Mouse (Mus musculus): Measurements from ENCODE around the gene Foxk1.

Gene Foxk1

DNA sequence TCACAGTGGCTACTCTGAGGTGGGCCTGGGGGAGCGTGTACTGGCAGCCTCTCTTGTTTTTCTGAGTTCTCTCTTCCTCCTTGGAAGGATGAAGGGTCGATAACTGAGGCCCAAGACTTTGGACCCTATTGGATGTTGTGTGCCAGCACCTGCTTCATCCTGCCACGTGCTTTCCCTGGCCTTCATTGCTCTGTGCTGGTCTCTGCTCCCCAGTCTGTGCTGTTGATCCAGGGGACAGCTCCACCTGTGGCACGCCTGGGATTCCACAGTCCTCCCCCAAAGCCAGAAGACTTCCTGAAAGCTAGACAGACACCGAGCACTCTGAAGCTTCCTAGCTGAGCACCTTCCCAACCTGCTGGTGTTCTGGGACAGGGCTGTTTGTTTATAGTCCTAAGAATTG is 20.6 kb downstream of the Foxk1 start:
- no peak for DNase-seq

DNA sequence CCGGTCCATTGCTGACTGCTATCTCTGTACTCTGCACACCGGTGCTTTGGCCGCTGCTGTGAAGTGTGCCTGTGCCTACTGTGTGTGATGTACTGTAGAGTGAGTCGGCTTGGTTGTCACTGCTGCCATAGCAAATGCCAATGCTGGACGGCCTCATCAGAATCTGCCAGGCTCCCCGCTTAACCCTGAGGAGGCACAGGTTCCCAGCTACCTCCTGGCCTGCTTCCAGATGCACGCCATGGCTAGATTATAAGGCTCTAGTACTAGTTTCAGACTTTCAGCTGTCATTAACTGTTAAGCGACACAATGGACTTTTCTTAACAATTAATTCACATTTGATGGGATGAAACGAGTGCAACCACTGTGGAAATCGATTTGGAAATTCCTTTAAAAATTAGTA is 21.8 kb downstream of the Foxk1 start:
- DNase-seq: no peak

DNA sequence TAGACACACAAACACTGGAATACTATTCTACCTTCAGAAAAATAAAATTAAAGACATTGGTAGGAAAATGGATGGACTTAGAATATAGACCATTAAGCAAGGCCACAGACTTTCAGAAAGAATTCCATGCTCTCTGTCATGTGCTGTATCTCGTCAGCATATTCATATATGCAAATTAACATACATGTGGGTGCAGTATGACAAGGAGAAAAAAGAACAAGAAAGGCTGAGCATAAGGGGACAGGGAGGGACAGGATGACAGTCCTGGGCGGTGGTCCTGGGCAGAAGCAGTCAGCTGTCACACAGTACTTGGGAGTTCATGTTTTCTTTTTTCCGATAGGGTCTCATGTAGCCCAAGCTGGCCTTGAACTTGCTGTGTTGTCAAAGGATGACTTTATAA is 22.4 kb downstream of the Foxk1 start:
- DNase-seq: no peak

DNA sequence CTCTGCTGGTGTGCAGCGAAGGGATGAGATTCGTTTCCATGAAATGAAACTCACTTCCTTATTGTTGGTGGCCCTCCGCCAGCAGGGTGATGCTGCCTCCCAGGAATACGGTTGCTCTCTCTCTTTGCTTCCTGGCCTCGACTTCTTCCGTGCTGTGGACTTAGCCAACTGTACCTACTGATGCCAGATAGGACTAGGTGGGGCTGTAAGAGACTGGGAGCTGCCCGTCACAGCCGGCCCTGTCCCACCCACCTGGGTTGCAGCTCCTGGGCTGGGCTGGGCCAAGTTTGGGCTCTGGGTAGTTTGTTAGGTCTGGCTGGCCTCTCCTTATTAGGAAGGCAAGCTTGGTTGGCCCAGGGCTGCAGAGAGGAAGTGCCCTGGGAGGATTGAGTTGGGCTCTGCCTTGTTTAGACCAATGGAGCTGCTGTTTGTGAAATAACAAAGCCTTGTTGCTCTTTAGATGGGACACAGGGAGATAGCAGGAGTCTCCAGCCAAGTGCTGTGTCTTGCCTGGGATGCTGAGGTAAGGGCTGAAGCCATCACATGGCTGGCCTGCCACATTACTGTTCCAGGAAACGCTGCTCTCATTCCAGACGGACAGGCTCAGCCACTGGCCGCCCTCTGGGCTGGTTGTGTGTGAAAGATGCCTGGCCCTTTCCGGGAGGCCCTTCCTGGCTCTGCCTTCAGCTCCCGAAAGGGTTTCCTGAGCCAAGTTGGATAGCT is 23.5 kb downstream of the Foxk1 start:
- DNase-seq: peak; percentile 99

DNA sequence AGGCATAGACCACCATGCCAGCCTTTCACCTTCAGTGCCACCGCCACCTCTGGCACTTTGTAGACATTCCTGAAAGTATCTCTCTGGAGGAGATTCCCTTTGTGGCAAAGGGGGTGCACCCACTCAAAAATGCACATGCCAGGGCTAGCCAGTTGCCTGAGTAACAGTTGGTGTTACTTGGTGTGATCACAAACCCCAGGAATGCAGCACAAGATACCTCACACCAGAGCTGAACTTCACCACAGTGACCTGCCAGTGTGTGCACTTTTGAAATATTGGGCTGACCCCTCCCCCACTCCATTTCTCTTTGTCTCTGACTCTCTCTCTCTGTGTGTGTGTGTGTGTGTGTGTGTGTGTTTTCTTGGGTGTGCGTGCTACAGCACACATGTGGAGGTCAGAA is 25.2 kb downstream of the Foxk1 start:
- DNase-seq: no peak

DNA sequence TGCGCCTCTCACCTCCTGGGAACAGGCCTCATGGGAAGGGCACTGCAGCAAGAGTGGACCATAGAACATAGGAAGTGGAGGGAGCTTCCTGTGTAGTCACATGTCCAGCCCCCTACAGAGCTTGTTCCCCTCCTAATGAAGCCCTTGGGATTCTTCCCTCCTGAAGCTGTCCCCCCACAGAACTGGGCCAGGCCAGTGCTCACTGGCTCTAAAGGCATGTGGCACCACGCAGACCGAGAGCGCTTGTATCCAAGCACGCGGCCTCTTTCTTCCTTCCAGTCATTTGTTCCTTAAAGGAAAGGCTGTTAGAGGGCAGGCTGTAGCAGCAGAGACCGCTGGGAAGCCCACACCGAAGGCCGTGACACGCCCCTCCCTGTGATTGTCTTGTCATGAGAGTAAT is 26.6 kb downstream of the Foxk1 start:
- DNase-seq: peak; percentile 94

DNA sequence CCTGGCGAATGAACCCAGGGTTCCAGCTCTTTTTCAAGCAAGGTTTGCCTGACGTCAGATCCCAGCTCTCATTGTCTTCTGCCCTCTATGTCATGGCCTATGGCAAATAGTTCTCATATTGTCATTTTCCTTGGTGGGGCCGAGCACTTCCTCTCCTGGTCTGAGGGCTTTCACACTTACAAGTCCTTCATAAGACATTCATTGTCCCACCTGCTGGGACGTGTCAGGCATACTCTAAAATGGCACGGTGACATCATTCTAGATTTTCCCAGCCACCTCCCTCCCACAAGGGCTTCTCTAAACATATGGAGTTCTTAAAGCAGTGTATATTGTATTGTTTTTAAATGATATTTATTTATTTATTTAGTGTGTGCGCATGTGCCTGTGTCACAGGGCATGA is 27.4 kb downstream of the Foxk1 start:
- DNase-seq: no peak

DNA sequence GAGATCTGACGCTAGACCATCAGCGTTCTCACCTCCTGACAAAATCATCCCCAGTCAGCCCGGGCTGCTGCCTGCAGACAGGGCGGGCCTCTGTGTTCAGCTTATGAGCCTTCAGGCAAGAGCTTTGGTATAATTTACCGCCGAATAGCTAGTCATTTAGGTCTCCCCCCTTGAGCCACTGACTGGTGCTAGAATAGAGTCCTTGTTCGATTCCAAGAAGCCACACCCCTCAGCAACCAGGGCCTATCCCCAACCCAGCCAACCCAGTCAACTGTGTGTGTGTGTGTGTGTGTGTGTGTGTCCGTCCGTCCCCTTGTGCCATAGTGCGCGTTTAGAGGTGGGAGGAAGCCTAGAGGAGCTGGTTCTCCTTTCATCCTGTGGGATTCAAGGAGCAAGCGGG is 29.7 kb downstream of the Foxk1 start:
- DNase-seq: no peak

DNA sequence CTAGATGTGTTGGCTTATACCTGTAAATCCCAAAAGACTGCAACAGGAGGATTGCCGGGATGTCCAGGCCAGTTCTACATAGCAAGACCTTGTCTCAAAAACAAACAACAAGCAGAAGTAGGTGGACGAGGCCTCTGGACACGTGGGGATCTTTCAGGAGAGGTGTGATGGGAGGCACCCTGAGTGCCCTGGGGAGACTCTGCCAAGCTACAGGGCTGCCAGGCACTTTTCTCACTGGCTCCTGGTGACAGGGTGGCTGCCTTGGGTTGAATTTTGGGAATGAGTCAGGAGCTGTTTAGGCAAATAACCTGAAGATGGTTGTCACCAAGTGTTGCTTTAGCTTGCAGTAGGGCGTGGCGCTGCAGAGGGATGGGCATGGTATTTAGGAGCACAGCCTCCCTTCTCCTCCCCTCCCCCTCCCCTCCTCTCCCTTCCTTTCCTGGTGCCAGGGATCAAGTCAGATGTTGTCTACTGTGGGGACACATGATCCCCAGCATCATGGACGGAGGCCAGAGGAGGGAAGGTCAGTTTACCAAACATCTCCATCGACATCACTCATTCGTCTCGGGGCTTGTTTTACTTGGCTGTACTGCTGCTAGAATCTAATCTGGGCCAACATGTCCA is 30.6 kb downstream of the Foxk1 start:
- peak; percentile 96 for DNase-seq

DNA sequence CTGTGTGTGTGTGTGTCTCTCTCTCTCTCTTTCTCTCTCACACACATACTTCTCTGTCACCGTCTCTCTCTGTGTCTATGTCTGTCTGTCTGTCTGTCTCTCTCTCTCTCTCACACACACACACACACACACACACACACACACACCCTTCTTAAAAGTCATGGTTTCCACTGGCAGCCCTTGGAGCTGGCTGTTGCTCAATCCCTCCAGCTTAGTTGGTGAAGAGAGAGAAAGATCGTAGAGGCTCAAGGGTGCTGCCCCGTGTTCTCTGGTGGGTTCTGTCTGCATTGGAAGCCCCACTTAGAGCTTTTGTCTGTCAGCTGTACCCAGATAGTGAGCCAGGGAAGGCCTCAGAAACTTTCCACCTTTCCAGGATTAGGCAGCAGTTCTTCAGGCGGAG is 31.4 kb downstream of the Foxk1 start:
- no peak for DNase-seq

DNA sequence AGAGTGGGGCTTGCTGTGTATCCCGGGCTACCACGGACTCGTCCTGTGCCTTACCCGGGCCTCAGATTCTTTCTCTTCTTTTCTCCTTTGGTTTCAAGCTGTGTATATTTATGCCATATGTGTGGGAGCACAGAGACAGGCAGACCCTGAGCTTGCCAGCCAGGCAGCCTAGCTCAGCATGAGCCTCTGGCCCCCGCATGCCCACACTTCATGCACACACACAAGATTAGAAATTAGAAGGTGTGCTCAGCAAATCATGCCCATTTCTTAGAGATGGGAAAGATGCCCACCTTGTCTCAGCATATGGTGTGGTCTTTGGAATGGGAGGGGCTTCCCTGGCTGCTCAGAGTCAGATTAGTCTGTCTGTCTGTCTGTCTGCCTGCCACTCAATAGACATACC is 32.8 kb downstream of the Foxk1 start:
- no peak for DNase-seq

DNA sequence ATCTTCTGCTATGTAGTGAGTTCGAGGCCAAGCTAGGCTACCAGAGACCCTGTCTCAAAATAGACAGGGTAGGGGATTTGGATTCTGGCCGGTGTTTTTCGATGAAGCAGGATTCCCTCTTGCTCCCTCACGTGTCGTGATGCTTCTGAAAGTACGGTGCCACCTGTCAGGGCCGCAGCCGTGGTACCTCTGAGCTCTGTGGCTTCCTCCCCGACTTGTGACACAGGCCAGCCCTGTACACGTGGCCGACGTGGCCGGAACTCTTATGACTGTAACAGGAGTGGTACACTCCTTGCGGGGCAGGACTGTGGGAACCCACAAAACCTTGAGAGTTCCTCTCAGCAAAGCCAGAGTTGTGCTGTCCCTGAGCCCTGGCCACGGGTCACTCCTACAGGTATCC is 34.4 kb downstream of the Foxk1 start:
- no peak for DNase-seq

DNA sequence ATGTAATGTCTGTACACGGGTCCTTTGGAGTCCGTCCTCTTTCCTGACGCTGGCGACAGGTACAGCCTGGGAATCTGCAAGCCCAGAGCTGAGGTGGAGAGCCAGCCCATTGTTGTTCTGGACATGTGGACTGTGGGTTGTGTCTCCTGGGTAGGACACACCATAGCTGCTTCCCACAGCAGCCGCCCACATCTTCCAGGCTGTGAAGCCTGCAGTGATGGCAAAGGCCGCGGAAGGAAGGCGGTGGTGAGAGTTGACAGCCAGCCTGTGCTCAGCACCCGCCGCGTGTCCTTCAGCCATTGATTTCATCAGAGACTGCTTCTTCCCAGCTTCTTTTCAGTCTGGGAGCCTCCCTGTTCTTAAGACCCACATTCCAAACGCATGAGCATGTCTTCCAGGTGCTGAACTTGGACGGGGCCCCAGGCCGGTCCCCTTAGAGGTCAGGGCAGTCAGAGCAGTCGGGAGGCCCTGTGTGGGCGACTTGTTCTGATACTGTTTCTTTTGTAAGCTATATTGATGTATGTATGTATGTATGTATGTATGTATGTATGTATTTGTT is 37.2 kb downstream of the Foxk1 start:
- DNase-seq: peak; percentile 95

DNA sequence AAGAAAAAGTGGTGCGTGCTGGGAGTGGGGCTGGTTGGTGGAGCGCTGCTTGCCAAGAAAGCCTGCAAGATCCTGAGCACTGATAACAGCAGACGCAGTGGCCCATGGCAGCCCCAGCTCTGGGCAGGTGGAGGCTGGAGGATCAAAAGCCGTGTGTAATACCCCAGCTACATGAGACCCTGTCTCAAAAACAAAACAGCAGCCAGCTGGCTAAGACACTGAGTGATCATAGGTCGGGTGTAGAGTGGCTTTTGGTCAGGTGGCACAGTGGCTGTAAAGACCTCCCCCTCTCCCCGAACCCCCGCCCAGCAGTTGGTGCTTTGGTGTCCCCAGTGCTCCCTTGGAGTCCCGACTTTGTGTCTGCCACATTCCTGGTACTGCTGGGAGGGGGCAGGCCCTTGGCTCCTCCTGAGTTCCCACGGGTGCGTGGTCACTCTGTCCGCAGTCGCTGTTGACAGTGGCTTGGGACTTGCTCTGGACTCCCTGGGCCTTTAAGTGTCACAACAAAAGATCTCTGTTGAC is 38.7 kb downstream of the Foxk1 start:
- no peak for DNase-seq

DNA sequence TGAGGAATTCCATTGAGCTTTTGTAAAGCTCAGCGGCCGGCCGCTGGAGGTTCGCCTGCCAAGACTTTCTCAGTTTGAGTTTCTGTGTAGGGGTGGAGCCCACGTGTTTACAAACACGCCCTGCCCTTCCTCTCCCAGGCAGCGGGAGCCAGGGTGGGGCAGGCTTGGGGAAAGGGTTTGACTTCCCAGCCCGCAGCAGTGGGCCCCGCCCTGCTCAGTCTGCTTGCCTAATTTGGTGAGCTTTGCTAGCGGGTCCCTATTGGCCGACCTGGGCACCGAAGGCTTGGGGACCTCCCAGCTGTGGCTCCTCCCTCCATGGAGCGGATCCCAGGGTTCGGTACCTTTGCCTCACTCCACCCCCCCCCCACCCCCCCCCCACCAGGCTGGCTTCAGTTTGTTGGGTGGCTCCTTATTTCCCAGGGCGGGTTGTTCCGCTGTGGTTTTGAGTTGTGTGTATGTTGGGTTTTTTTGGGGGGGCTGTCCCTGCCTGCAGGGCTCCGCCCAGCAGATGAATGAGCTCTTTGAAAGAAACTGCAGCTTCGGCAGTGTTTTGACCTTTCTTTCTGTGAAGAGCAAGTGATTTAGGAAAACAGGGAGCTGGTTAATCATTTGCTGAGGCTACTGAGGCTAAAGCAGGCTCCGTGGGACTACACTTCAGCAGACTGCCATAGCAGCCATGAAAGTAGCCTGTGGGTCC is 39.3 kb downstream of the Foxk1 start:
- peak; percentile 100 for DNase-seq

DNA sequence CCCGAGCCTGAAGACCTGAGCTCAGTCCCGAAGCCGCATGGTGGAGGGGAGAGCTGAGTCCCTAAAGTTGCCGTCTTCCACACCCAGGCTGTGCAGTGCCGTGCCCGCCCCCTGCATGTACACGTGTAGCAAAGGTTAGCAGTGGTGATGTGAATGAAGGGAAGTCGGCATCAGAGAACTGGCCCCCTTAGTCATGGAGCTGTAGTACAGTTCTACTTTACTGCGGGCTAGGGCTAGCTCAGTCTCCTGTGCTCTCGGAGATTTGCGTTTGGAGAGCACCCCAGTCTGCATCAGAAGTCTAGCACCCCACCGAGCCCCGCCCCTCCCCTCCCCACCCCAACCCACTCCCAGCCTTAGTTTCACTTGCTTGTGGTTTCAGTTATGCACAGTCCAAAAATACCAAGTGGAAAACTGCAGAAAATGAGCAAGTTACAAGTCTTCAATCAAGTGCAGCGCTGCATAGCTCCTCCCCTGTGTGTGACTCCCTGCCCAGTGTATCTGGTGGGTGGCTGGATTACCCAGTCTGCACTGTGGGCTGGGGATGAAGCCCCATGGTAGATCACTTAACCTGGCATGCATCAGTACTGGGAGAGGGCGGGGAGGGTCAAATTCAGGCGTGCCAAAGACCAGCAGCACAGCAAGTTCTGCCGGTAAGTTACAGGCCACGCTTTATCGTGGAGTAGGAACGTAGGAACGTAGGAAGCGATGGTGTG is 40.2 kb downstream of the Foxk1 start:
- DNase-seq: peak; percentile 95

DNA sequence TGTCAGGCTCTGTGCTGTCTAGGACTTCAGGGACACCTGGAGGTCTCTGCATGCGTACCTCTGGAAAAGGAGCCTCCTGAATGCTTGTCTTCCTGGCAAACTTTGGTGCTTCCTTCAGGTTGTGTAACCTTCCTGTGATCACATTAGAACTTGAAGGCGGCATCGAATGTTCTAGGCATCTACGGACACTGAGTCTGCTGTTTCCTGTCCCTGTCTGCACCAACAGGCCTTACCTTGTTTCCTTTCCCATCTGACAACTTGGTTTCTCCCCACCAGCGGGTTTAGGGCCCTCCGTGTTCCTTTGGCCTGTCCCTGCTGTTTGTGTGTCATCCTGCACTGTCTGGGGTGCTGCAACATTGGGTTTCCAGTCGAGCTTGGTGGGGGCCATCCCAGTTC is 40.7 kb downstream of the Foxk1 start:
- no peak for DNase-seq

DNA sequence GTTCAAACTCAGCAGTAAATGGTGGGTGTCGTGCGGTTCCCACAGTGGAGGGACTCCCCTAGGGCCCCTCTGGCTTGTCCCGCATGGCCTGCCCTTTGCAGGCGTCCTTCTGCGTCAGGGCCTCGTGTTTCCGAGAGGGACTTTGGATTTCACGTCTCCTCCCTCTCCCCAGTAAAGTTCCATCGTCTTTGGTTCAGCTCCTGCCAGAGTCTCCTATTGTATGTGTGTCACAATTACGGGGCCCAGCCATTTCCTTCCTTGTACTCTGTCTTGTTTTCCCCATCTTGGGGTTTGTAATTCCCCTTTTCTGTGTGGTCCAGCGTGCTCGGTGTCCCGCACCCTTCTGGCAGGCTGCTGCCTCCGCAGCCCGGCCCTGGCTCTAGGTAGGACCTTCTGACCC is 42.2 kb downstream of the Foxk1 start:
- DNase-seq: peak; percentile 95

DNA sequence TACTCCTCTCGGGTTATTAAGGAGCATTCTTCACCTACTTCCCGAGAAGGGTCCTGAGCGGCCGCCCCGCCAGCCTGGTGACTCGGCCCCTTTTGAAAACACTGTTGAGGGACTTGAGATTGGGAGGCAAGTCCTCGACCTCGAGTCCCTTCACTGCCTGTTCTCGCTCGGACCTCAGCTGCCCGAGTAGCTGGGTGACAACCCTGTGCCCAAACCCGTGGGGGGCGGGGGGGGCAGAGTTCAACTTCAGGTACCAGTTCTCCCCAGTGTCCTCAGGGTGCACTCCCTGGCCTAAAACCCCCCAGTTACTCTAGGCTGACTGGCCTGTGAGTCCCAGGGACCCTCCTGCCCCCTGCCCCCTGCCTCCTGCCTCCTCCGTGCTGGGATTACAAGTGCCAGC is 42.7 kb downstream of the Foxk1 start:
- DNase-seq: peak; percentile 90

DNA sequence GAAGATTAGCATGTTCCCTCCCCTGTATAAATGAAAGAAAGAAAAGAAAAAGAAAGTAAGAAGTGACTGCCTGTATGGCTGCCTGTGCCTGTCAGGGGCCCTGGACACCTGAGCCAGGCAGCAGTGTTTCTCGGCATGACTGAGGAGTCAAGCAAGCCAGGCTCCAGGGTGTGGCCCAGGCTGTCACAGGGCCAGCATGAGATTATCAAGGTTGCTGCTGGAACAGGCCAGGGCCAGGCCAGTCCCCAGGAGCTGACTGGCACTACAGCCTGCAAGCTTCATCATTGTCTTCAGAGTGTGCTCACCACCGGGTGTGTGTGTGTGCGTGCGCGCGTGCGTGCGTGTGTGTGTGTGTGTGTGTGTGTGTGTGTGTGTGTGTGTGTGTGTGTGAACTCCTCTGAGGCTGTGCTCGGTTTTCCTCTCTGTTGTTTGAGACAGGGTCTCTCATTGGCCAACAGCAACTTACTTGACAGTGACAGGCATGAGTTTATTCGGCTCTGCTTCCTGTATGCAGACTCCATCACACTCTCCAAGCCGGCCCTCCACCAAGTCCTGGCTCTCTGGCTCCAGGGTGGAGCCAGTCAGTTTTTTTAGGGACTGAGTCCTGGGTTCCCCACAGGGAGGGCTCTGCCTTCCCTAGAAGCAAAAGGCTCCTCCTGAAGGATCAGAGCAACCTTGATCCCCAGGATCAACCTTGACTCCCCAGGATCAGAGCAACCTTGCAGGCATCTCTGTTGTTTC is 43.7 kb downstream of the Foxk1 start:
- DNase-seq: peak; percentile 96

DNA sequence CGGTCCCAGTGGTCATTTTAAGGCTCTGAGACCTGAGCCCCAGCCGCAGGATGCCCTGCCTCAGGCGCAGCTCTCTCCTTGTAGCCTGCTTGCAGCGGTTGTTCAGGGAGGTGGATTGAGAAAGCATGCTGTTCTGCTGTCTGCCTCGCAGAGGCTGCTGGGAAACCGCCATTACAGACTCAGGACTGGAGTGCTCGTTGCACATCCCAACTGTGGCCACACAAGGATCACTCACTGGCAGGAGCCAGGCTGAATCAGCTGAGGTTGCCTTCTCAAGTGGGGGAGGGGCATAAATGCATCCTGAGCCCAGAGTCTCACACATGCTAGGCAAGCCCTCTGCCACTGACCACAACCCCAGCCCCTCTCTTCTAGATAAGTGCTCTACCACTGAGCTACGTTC is 44.4 kb downstream of the Foxk1 start:
- peak; percentile 90 for DNase-seq

DNA sequence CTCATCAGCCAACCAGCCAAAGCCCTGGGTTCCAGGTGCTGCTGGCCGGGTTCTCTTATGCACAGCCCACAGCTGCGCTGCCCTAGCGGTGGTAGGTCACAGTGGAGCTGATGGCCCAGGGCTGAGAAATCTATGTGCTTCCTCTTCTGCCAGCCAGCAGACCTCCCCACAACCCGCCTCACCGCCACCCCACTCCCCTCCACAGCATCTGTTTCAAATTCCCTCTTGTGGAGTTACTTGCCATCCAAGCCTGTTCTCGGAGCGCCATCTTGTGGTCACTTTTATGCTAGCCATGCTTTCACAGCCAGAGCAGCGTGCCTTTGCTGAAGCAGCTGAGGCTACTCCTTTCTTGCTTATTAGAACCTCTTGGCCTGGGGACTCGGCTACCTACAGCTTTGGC is 46.8 kb downstream of the Foxk1 start:
- peak; percentile 97 for DNase-seq

Measured in heart, adult 11 months (tissue).